Mouse (Mus musculus) C2C12 (cell line): ENCODE measurements around the gene Zfp451. TPM values are rescaled to one million over a fixed set of nuclear protein-coding genes. Genes with fewer than 3 reads are reported as not detected.
A peak's percentile ranks its signal among the peaks of the same experiment; 100 is the strongest.

Source experiments
- H3K27me3 ChIP-seq: one replicate; pipeline ENCODE4 v1.6.1; 2011; ENCODE audit not compliant: control insufficient read depth, insufficient read depth, insufficient read length
- H3K36me3 ChIP-seq: one replicate; pipeline ENCODE4 v1.6.1; 2011; ENCODE audit not compliant: control insufficient read depth, insufficient read depth
- H3K4me3 ChIP-seq: one replicate; pipeline ENCODE4 v1.5.1; 2011; ENCODE audit warnings: mild to moderate bottlenecking, control low read depth; ENCODE audit not compliant: poor library complexity, insufficient read depth, severe bottlenecking
- H3K79me2 ChIP-seq: one replicate; pipeline ENCODE4 v1.6.1; 2011; ENCODE audit not compliant: control insufficient read depth, insufficient read depth
- H3K79me3 ChIP-seq: one replicate; pipeline ENCODE4 v1.6.1; 2011; ENCODE audit warnings: low read depth, control low read depth
- H3ac ChIP-seq: one replicate; pipeline ENCODE3; 2011; ENCODE audit warnings: low read depth; ENCODE audit not compliant: control insufficient read depth, insufficient read length
- CEBPB ChIP-seq: IDR thresholded peaks from one replicate; pipeline ENCODE4 v1.6.1; 2011; ENCODE audit warnings: low read depth, mild to moderate bottlenecking, control low read depth, moderate library complexity
- CTCF ChIP-seq: IDR thresholded peaks from one replicate; pipeline ENCODE4 v1.5.1; 2011; ENCODE audit not compliant: control insufficient read depth, insufficient read depth, insufficient read length
- FOSL1 ChIP-seq: IDR thresholded peaks from one replicate; pipeline ENCODE4 v1.8.0; 2011; ENCODE audit warnings: mild to moderate bottlenecking, low read length; ENCODE audit not compliant: poor library complexity, insufficient read depth, severe bottlenecking
- MAX ChIP-seq: IDR thresholded peaks from one replicate; pipeline ENCODE4 v1.6.1; 2011; ENCODE audit warnings: mild to moderate bottlenecking, control low read depth
- MYOD1 ChIP-seq: IDR thresholded peaks from one replicate; pipeline ENCODE4 v1.6.1; 2011; ENCODE audit warnings: low read depth; ENCODE audit not compliant: control insufficient read depth, insufficient read length
- MYOG ChIP-seq: IDR thresholded peaks from one replicate; pipeline ENCODE4 v1.6.1; 2011; ENCODE audit not compliant: control insufficient read depth, insufficient read length; ENCODE audit errors: extremely low read depth
- USF1 ChIP-seq: IDR thresholded peaks from one replicate; pipeline ENCODE4 v1.6.1; 2011; ENCODE audit warnings: low read depth, mild to moderate bottlenecking, control low read depth, moderate library complexity
- polyA plus RNA-seq: library from polyadenylated mRNA; unstranded; fragments of >200 nt; fragmentation: generic; extraction: Trizol; gene quantifications from one replicate; pipeline ENCODE4 v1.2.1, GENCODE M21; 2012; ENCODE audit warnings: missing spikeins

Gene Zfp451
- polyA plus RNA-seq, 1 experiment = 5.3 TPM

DNA sequence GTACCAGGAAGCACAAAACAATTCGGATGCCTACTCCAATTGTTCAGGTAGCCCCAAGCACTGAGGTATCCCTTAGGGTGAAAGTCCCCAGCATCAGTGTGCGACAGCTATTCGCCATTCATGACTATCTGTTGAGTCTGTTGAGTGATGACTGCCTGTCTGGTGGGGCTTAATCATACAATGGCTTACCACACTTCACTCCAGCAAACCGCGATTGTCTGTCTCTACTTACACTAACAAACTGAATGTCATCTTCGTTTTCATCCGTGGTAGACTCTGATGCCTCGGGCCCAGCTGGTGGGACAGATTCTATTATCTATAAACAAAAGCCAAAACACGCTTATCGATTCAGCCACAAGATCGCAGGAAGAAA is 914 bp downstream of the Zfp451 start:
- Histone ChIP-seq H3K27me3 (no peaks in the 10 kb centered on the region), H3K79me2 (peaks cover 60% of the 10 kb centered on the region), H3K4me3 (peak overlapping the region; percentile 87), H3K36me3 (peaks cover 46% of the 10 kb centered on the region), H3ac (peak overlapping the region; percentile 73), H3K79me3 (peaks cover 52% of the 10 kb centered on the region)
- TF ChIP-seq MAX (no peak), USF1 (no peak), FOSL1 (no peak), MYOD1 (peak; percentile 31)

DNA sequence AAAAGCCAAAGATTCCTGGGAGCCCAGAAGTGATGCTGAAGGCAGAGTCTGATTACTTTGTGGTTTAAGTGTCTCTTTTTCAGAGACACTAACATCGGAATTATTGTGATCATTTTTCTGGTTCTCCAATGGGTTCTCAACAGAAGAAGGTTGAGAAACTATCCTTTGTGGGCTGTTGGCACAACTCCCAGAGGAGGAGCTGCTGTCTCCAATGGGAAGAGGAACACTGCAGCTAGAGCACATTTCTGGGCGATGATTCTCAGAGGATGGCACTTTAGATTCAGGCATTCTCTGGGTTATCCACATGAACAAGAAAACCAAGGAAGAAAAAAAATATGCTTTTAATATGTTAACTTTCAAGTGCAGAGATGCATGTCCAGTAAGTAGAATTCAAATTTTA is 11.1 kb downstream of the Zfp451 start:
- peaks cover 66% of the 10 kb centered on the region for H3K79me3 ChIP-seq
- peaks cover 96% of the 10 kb centered on the region for H3K79me2 ChIP-seq
- no peak for TF ChIP-seq CEBPB
- TF ChIP-seq MAX = no peak
- TF ChIP-seq FOSL1 = no peak
- TF ChIP-seq MYOD1 = no peak
- TF ChIP-seq MYOG = no peak
- no peak for TF ChIP-seq USF1
- TF ChIP-seq CTCF = no peak
- no peaks in the 10 kb centered on the region for H3K27me3 ChIP-seq
- peaks cover 89% of the 10 kb centered on the region for H3K36me3 ChIP-seq
- no peak overlapping the region for H3ac ChIP-seq
- no peak overlapping the region for H3K4me3 ChIP-seq

DNA sequence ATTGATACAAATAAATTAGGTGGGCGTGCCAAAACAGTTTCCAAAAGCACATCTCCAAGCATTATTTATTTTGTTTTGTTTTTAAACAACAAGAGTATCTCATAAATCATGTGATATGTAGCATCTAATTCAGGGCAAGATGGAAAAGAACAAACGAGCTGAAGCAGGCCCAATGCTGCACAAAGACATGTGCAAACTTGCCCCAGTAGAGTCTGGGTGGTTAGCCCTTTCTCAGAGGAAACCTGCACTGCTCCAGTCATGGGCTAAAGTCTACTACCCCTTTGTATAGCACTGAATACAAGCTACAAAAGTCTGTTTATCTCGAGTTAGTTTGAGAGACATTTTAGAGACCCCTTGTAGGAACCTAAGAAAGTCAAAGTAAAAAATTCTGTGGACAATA is 14.8 kb downstream of the Zfp451 start:
- Histone ChIP-seq H3K36me3 (peaks cover 86% of the 10 kb centered on the region), H3K4me3 (no peak overlapping the region), H3ac (no peak overlapping the region), H3K79me3 (peaks cover 62% of the 10 kb centered on the region), H3K27me3 (no peaks in the 10 kb centered on the region), H3K79me2 (peaks cover 96% of the 10 kb centered on the region)
- TF ChIP-seq FOSL1 (no peak), MYOG (no peak), MYOD1 (no peak), USF1 (no peak), CTCF (no peak), MAX (no peak), CEBPB (no peak)

DNA sequence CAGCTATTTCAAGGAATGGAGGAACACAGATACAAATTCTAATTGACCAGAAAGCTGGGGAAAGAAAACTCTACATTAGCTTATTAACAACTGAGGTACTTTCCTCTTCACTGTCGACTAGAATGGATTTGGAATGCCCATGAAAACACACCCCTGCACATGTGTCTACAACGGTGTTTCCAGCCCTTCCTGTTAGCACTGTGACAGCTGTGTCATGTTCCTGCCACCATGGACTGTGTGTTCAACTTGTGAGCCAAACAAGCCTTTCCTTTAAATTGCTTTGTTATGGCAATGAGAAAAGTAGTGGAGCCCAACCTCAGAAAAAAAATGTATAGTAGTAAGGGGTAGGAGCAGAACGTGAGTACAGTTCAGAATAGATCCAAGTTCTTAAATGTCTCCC is 25.9 kb downstream of the Zfp451 start:
- Histone ChIP-seq H3K79me3 (peaks cover 9% of the 10 kb centered on the region), H3K36me3 (no peaks in the 10 kb centered on the region), H3K27me3 (no peaks in the 10 kb centered on the region), H3ac (no peak overlapping the region), H3K4me3 (no peak overlapping the region), H3K79me2 (peaks cover 61% of the 10 kb centered on the region)
- TF ChIP-seq CEBPB (no peak), MYOD1 (no peak), FOSL1 (no peak), CTCF (no peak)

DNA sequence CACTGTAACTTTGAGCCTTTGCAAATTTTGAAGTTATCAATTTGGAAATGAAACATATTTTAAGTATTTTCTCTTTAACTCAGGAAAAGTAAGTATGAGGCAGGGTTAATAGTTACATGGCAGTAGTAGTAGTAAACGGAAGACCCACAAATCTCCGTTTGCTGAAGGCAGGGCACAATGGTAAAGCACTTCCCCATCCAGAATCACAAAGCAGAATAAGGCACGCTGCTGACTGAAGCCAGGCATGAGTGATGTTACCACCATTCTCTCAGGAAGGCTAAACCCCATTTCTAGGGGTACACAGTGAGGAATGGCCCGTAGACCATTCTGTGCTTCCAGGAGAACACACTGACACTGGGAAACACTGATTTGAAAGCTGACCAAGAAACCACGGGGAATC is 26.3 kb downstream of the Zfp451 start:
- H3K79me2 ChIP-seq = peaks cover 60% of the 10 kb centered on the region
- TF ChIP-seq MYOD1 = no peak
- TF ChIP-seq CTCF = no peak
- no peak for TF ChIP-seq CEBPB
- no peak for TF ChIP-seq MYOG
- TF ChIP-seq USF1 = no peak
- TF ChIP-seq MAX = no peak
- no peak for TF ChIP-seq FOSL1

DNA sequence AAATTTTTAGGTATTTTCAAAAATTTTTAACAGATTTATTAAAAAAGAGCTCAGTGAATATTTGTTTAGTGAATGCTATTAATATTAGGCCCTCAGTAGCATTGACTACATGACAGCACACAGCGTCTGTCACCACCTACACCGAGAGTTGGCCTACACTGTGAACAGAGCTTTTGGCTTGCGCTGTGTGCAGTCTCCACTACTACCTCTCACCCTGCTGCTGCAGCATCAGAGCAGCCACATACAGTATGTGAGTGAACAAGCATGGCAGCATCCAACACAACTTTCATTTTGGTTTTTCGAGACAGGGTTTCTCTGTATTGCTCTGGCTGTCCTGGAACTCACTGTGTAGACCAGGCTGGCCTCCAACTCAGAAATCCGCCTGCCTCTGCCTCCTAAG is 29.8 kb downstream of the Zfp451 start:
- Histone ChIP-seq H3K4me3 (no peak overlapping the region), H3K27me3 (no peaks in the 10 kb centered on the region), H3K79me2 (peaks cover 34% of the 10 kb centered on the region), H3ac (no peak overlapping the region), H3K79me3 (peaks cover 9% of the 10 kb centered on the region), H3K36me3 (peaks cover 8% of the 10 kb centered on the region)
- no peak for TF ChIP-seq MAX
- no peak for TF ChIP-seq CEBPB
- no peak for TF ChIP-seq MYOG
- no peak for TF ChIP-seq CTCF
- no peak for TF ChIP-seq MYOD1

More for the DNA sequence above, 26.3 kb downstream of the Zfp451 start:
- Histone ChIP-seq H3K36me3 (no peaks in the 10 kb centered on the region), H3K79me3 (peaks cover 9% of the 10 kb centered on the region), H3ac (no peak overlapping the region), H3K27me3 (no peaks in the 10 kb centered on the region), H3K4me3 (no peak overlapping the region)
